Mouse (Mus musculus): Measurements from ENCODE around the gene Jakmip3.

DNA sequence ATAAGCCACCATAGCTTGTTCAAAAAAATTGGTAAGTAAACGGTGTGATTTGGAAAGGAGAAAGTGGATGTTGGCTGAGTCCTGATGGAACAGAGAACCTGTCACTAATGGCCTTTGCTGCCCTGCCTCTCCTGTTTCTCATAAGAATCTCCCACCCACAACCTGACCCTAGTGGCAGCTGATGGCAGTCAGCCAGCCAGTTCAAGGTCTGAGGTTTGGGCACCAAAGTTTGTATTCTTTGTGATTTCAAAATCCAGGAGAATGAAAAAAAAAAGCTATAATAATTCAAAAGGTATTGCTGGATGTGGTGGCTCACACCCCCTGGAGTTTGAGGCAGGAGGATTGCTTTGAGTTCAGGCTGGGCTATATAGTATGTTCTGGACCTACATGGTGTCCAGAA lies 1.8 kb downstream of the Jakmip3 start:
- TF ChIP-seq CTCF (IDR thresholded peaks at IDR 0.05; ENCODE audit: low read depth, low read length) (no peak), GATA2 (IDR thresholded peaks at IDR 0.05; ENCODE audit: borderline replicate concordance, low read depth, low read length) (no peak), TAL1 (conservative IDR thresholded peaks at IDR 0.05; ENCODE audit: low read depth, low read length) (no peak), GATA1 (IDR thresholded peaks at IDR 0.05; ENCODE audit: borderline replicate concordance, low read length) (no peak)
